Mouse (Mus musculus) 3T3-L1 (cell line): ENCODE data around the gene Tha1.
A peak's percentile ranks its signal among the peaks of the same experiment; 100 is the strongest.
"Not testable (repeated sequence)": the region's sequence is repeated elsewhere in the genome, so short reads cannot be mapped to it uniquely, and the experiment has no call there.

Source experiments
- DNase-seq: peaks from one replicate; pipeline ENCODE4 v3.0.0-alpha.2; 2015; ENCODE audit warnings: low read depth, low spot score

Gene Tha1

GRCm38 (mm10) chr11:117848985-117849671, 24.2 kb downstream of the Tha1 start, which contains the start of gene Birc5:
Gene Birc5, plus strand, starts transcription at chr11:117849251.
- peak; percentile 96 for DNase-seq

GRCm38 (mm10) chr11:117848271-117848984, 24.9 kb downstream of the Tha1 start:
- DNase-seq, result peak; percentile 70

GRCm38 (mm10) chr11:117847593-117848215, 25.6 kb downstream of the Tha1 start:
- DNase-seq, result no peak

GRCm38 (mm10) chr11:117846640-117847039, 26.6 kb downstream of the Tha1 start:
- peak; percentile 78 for DNase-seq

GRCm38 (mm10) chr11:117845651-117846050, 27.6 kb downstream of the Tha1 start:
- no peak for DNase-seq

- DNase-seq, result no peak
Measured at GRCm38 (mm10) chr11:117844997-117845396, 28.3 kb downstream of the Tha1 start.

GRCm38 (mm10) chr11:117843434-117843833, 29.8 kb downstream of the Tha1 start:
- peak; percentile 76 for DNase-seq

GRCm38 (mm10) chr11:117840910-117841309, 32.4 kb downstream of the Tha1 start:
- DNase-seq, result no peak

- no peak for DNase-seq
Measured at GRCm38 (mm10) chr11:117839021-117839420, 34.3 kb downstream of the Tha1 start.

- DNase-seq, result no peak
Measured at GRCm38 (mm10) chr11:117838572-117838971, 34.7 kb downstream of the Tha1 start.

- DNase-seq, result no peak
Measured at GRCm38 (mm10) chr11:117836306-117836705, 37.0 kb downstream of the Tha1 start.

GRCm38 (mm10) chr11:117834086-117834485, 39.2 kb downstream of the Tha1 start:
- no peak for DNase-seq

- DNase-seq, result not testable (repeated sequence)
Measured at GRCm38 (mm10) chr11:117833509-117833908, 39.8 kb downstream of the Tha1 start.

GRCm38 (mm10) chr11:117832086-117832969, 41.0 kb downstream of the Tha1 start:
- peak; percentile 61 for DNase-seq

GRCm38 (mm10) chr11:117830401-117830800, 42.9 kb downstream of the Tha1 start:
- DNase-seq, result no peak

GRCm38 (mm10) chr11:117829671-117830215, 43.5 kb downstream of the Tha1 start:
- DNase-seq, result peak; percentile 50

GRCm38 (mm10) chr11:117828888-117829604, 44.2 kb downstream of the Tha1 start:
- peak; percentile 74 for DNase-seq

GRCm38 (mm10) chr11:117828149-117828887, 45.0 kb downstream of the Tha1 start:
- peak; percentile 67 for DNase-seq

- no peak for DNase-seq
Measured at GRCm38 (mm10) chr11:117827386-117827785, 45.9 kb downstream of the Tha1 start.

- DNase-seq, result no peak
Measured at GRCm38 (mm10) chr11:117826916-117827315, 46.4 kb downstream of the Tha1 start.
